Mouse (Mus musculus) liver, embryonic 16.5 days (tissue): Measurements from ENCODE around the gene Med25. TPM values are rescaled to one million over a fixed set of nuclear protein-coding genes. Genes with fewer than 3 reads are reported as not detected.

ENCODE experiments used
- ATAC-seq: fragments of 200-750 bp; cut with Nextera tagmentation; 2 replicates; pipeline ENCODE4 v1.8.0; 2017; ENCODE audit warnings: low read depth, mild to moderate bottlenecking, moderate number of reproducible peaks, moderate library complexity
- H3K27ac ChIP-seq: fragments of 300-500 bp; sonication (generic); 2 replicates; pipeline ENCODE4 v1.5.1; 2014; ENCODE audit warnings: mild to moderate bottlenecking, low read length
- H3K27me3 ChIP-seq: fragments of 300-500 bp; sonication (generic); 2 replicates; pipeline ENCODE4 v1.6.1; 2014; ENCODE audit warnings: low read depth, low read length, mixed read lengths; ENCODE audit not compliant: control insufficient read depth, insufficient read depth
- H3K36me3 ChIP-seq: fragments of 300-500 bp; sonication (generic); 2 replicates; pipeline ENCODE4 v1.6.1; 2014; ENCODE audit warnings: mild to moderate bottlenecking; ENCODE audit not compliant: control insufficient read depth, insufficient read depth
- H3K4me1 ChIP-seq: fragments of 300-500 bp; sonication (generic); 2 replicates; pipeline ENCODE4 v1.6.1; 2014; ENCODE audit warnings: low read depth, low read length, mixed read lengths; ENCODE audit not compliant: control insufficient read depth
- H3K4me2 ChIP-seq: fragments of 300-500 bp; sonication (generic); 2 replicates; pipeline ENCODE4 v1.6.1; 2014; ENCODE audit warnings: low read depth, low read length, mixed read lengths
- H3K4me3 ChIP-seq: fragments of 300-500 bp; sonication (generic); 2 replicates; pipeline ENCODE4 v1.5.1; 2014; ENCODE audit warnings: low read depth, mild to moderate bottlenecking, low read length
- H3K9ac ChIP-seq: fragments of 300-500 bp; sonication (generic); 2 replicates; pipeline ENCODE4 v1.6.1; 2014; ENCODE audit warnings: low read depth, low read length
- H3K9me3 ChIP-seq: fragments of 300-500 bp; sonication (generic); replicated peaks from 2 replicates; pipeline ENCODE4 v1.6.1; 2016; ENCODE audit warnings: low read length; ENCODE audit not compliant: control insufficient read depth
- WGBS: fragments of 180-500 bp; shearing (Covaris S2); extraction: QIAGEN DNeasy Blood & Tissue Kit; methylation state at CpG from one replicate; pipeline ENCODE4 v1.1.7; 2014; ENCODE audit not compliant: insufficient replicate concordance; 5-methylcytosine and 5-hydroxymethylcytosine counted together
- polyA plus RNA-seq: library from polyadenylated mRNA; unstranded; fragments of >200 nt; fragmentation: Nextera tagmentation; extraction: Ambion mirVana; gene quantifications from 2 replicates; pipeline ENCODE4 v1.2.1, GENCODE M21; 2015

Med25 gene
- polyA plus RNA-seq, 1 experiment from 2014 or later: 53.0 TPM

- peaks cover 5% of the 10 kb centered on the region for H3K36me3 ChIP-seq
- H3K4me2 ChIP-seq: peak overlapping the region; percentile 98
- under 1% methylated on average over 104 of the region's 108 CpGs for WGBS
- no peaks in the 10 kb centered on the region for H3K27me3 ChIP-seq
- H3K9ac ChIP-seq: peak overlapping the region; percentile 83
- H3K27ac ChIP-seq: peak overlapping the region; percentile 94
- ATAC-seq: peak; percentile 43
- no peaks in the 10 kb centered on the region for H3K9me3 ChIP-seq
- peak overlapping the region; percentile 79 for H3K4me3 ChIP-seq
- peaks cover 51% of the 10 kb centered on the region for H3K4me1 ChIP-seq
These were observed 23.4 kb downstream of the Med25 start for GRCm38 (mm10) chr7:44868919-44869696.

DNA sequence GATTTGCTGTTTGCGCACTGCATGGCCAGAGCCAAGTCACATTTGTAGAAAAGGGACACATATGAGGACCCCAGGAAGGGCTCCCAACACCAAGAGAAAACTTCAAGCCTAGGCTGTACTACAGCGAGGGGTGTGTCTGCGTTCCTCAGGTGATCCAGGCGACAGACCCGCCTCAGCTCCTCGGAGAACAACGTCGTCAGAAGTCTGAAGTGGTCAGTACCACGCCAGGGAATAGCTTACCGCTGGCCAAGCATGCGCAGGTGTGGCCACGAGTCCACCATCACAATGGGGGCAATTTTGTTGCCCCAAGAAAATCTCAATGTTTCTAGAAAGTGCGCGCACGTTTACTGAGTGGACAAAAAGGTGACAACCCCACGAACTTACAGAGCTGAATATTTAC lies 24.0 kb downstream of the Med25 start:
- H3K9ac ChIP-seq: peak overlapping the region; percentile 83
- H3K4me3 ChIP-seq: peak overlapping the region; percentile 79
- ATAC-seq: no peak
- peak overlapping the region; percentile 94 for H3K27ac ChIP-seq
- peak overlapping the region; percentile 98 for H3K4me2 ChIP-seq
- 11% methylated on average over 16 of the region's 16 CpGs for WGBS
- H3K36me3 ChIP-seq: peaks cover 11% of the 10 kb centered on the region
- H3K27me3 ChIP-seq: no peaks in the 10 kb centered on the region
- H3K4me1 ChIP-seq: peaks cover 48% of the 10 kb centered on the region
- H3K9me3 ChIP-seq: no peaks in the 10 kb centered on the region

- H3K27me3 ChIP-seq: no peaks in the 10 kb centered on the region
- 58% methylated on average over 9 of the region's 9 CpGs for WGBS
- peaks cover 46% of the 10 kb centered on the region for H3K4me1 ChIP-seq
- peak overlapping the region; percentile 8; the same call in 1 of the 2 replicates for H3K27ac ChIP-seq
- no peak overlapping the region for H3K4me3 ChIP-seq
- H3K36me3 ChIP-seq: peaks cover 18% of the 10 kb centered on the region
- ATAC-seq: no peak
- no peaks in the 10 kb centered on the region for H3K9me3 ChIP-seq
- H3K4me2 ChIP-seq: peak overlapping the region; percentile 98
- H3K9ac ChIP-seq: no peak overlapping the region
These were observed 24.7 kb downstream of the Med25 start for GRCm38 (mm10) chr7:44867802-44868201.

DNA sequence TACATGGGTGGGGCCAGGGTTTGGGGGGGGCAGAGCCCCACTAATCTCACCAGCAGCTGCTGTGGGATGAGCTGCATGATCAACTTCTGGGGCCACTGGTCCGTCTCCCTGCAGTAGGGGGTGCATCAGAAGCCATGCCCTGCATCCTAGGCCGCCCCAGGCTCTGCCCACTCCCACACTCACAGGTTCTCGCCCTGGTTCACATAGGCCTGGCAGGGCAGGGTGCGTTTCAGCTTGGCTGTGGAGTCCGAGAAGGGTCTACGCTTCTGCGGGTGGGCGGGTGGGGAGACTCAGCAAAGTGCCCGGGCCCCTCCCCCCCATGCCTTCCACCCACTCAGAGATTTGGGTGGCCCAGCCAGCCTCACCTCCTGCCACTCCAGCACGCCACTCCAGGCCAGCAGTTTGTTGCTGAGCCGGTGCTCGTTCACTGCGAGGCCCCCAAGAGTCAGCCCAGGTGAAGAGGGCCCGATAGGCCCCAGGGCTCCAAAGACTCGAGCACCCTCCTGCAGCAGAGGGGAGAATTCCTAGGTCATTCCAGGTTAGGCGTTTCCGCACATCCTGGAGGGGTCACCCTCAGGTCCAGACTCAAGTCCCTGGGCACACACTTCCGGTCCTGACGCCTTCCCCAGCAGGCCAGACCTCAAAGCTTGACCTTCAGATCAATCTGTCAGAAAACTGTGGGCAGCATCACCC lies 25.4 kb downstream of the Med25 start:
- Histone ChIP-seq H3K27ac (no peak overlapping the region), H3K9me3 (no peaks in the 10 kb centered on the region), H3K4me3 (no peak overlapping the region), H3K36me3 (peaks cover 21% of the 10 kb centered on the region), H3K9ac (no peak overlapping the region), H3K4me1 (peaks cover 46% of the 10 kb centered on the region), H3K27me3 (no peaks in the 10 kb centered on the region), H3K4me2 (no peak overlapping the region)
- no peak for ATAC-seq
- WGBS: 71% methylated on average over 19 of the region's 19 CpGs

- ATAC-seq: no peak
- H3K9me3 ChIP-seq: no peaks in the 10 kb centered on the region
- no peak overlapping the region for H3K4me2 ChIP-seq
- peaks cover 21% of the 10 kb centered on the region for H3K36me3 ChIP-seq
- H3K9ac ChIP-seq: no peak overlapping the region
- H3K27me3 ChIP-seq: no peaks in the 10 kb centered on the region
- no peak overlapping the region for H3K4me3 ChIP-seq
- H3K4me1 ChIP-seq: peaks cover 46% of the 10 kb centered on the region
- peak overlapping the region; percentile 26 for H3K27ac ChIP-seq
- 49% methylated on average over 15 of the region's 15 CpGs for WGBS
These were observed 26.1 kb downstream of the Med25 start for GRCm38 (mm10) chr7:44866276-44867009.

GRCm38 (mm10) chr7:44864595-44865542 lies 27.6 kb downstream of the Med25 start:
- no peak for ATAC-seq
- WGBS: 74% methylated on average over 24 of the region's 24 CpGs
- Histone ChIP-seq H3K4me2 (no peak overlapping the region), H3K36me3 (peaks cover 21% of the 10 kb centered on the region), H3K4me1 (peaks cover 45% of the 10 kb centered on the region), H3K9me3 (no peaks in the 10 kb centered on the region), H3K27ac (no peak overlapping the region), H3K9ac (no peak overlapping the region), H3K4me3 (no peak overlapping the region), H3K27me3 (no peaks in the 10 kb centered on the region)

GRCm38 (mm10) chr7:44863982-44864494 lies 28.5 kb downstream of the Med25 start:
- H3K4me2 ChIP-seq: no peak overlapping the region
- H3K4me3 ChIP-seq: no peak overlapping the region
- H3K9ac ChIP-seq: no peak overlapping the region
- H3K27ac ChIP-seq: no peak overlapping the region
- peaks cover 21% of the 10 kb centered on the region for H3K36me3 ChIP-seq
- no peak for ATAC-seq
- H3K27me3 ChIP-seq: no peaks in the 10 kb centered on the region
- no peaks in the 10 kb centered on the region for H3K9me3 ChIP-seq
- peaks cover 44% of the 10 kb centered on the region for H3K4me1 ChIP-seq
- 79% methylated on average over 11 of the region's 11 CpGs for WGBS

GRCm38 (mm10) chr7:44863210-44863609 lies 29.3 kb downstream of the Med25 start:
- Histone ChIP-seq H3K27me3 (no peaks in the 10 kb centered on the region), H3K4me3 (no peak overlapping the region), H3K27ac (no peak overlapping the region), H3K9me3 (no peaks in the 10 kb centered on the region), H3K4me2 (no peak overlapping the region), H3K9ac (no peak overlapping the region), H3K4me1 (peaks cover 41% of the 10 kb centered on the region), H3K36me3 (peaks cover 21% of the 10 kb centered on the region)
- WGBS: 89% methylated on average over 14 of the region's 14 CpGs
- ATAC-seq: no peak
